Mouse (Mus musculus): ENCODE measurements around the gene Actn4. TPM values are rescaled to one million over a fixed set of nuclear protein-coding genes. Genes with fewer than 3 reads are reported as not detected.

Gene Actn4
- total RNA-seq, 2 experiments from 2014 or later: 27.1 to 40.2 TPM

DNA sequence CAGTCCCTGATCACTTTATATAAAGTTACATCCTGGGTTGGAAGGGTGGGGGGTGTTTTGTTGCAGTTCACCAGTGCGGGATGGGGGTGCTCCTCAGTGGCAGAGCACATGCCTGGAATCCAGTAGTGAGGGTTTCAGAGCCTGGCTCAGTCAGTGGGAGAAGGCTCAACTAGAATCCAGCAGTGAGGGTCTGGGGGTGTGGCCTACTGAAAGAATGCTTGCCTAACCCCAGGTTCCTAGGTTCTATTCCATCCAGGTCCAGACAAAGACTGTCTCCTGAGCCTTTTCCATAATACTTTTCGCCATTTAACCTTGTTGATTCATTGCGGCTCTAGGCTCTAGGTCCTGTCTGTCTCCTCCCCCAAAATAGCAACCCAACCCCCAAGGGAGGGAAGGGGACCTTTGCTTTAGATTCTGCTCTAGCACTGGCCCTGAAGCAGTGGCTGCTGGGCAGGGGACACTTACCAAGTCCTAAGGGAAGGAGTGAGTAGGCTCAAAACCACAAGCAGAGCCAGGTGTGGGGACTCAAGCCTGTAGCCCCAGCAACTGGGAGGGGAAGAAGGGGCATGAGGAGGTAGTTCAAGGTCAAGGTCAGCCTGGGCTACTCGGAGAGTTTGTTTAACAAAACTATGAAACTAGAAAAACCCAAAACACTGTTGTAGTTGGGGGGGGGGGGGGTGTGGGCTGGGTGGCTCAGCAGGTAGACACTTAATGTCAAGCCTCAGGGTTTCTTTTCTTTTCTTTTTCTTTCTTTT, 4.8 kb upstream of the Actn4 start:
- Histone ChIP-seq H3K27ac (peak overlapping the region; percentile 49; the same call in 1 of the 2 replicates), H3K4me3 (no peak overlapping the region)
- intact Hi-C loops (cut with DNase I): no loop called here
- no peak for TF ChIP-seq CTCF (IDR thresholded peaks at IDR 0.05)
- DNase-seq: no peak

DNA sequence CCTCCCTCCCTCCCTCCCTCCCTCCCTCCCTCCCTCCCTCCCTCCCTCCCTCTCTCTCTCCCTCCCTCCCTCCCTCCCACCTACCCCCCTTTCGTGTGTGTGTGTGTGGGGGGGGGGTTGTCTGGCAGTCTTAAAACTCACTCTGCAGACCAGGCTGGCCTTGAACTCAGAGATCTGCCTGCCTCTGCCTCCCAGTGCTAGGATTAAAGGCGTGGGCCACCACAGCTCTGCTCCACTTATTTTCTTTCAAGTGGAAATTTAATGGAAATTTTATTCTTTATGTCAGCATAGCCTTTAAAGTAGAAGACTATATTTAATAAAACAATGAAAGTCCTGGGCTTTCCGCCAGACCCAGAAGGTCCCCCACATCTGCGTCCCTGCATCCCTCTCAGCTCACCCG, 4.0 kb upstream of the Actn4 start:
- peak overlapping the region; percentile 49; the same call in 1 of the 2 replicates for H3K27ac ChIP-seq
- intact Hi-C loops (cut with DNase I): no loop called here
- no peak overlapping the region for H3K4me3 ChIP-seq
- no peak for TF ChIP-seq CTCF (IDR thresholded peaks at IDR 0.05)
- no peak for DNase-seq

DNA sequence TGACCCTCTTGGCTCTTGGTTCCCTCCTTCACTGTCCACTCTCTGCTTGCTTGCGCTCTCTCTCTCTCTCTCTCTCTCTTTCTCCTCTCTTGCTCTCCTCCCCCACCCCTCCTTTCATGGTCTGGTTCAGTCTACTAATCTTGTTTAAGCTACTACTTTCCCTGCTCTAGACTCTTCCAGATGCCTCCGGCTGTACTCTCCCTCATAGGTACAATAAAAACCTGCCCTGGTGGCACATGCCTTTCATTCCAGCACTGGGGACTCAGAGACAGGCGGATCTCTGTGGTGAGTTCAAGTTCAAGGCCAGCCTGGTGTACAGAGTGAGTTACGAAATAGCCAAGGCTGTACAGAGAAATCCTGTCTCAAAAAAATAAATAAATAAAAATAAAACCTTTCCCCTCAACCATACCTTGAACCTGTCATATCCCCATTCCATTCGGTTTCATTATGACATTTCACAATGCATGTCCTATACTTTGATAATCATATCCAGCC, 3.3 kb upstream of the Actn4 start:
- Histone ChIP-seq H3K27ac (no peak overlapping the region), H3K4me3 (no peak overlapping the region)
- intact Hi-C loops (cut with DNase I): no loop called here
- no peak for DNase-seq
- no peak for TF ChIP-seq CTCF (IDR thresholded peaks at IDR 0.05)

DNA sequence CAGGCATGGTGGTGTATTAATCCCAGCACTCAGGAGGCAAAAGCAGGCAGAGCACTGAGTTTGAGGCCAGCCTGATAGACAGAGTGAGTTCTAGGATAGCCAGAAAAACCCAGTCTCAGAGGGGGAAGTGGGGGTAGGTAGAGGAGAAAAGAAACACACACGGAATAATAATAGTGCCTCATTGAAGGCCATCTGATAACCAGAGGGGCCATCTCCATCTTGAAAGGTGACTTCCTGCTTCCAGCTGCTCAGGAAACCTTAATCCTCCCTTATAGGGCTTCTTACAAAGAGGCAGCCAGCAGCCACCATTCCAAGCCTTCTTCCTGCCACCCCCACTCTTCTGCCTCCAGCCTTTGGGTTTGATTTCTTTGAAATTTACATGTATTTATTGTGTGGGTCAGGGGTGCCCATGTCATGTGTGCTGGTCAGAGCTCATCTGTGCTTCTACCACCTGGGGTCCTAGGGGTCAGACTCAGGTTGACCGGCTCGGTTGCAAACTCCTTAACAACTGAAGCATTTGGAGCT, 1.3 kb upstream of the Actn4 start:
- no peak for TF ChIP-seq CTCF (IDR thresholded peaks at IDR 0.05)
- Histone ChIP-seq H3K27ac (no peak overlapping the region), H3K4me3 (no peak overlapping the region)
- DNase-seq: no peak
- intact Hi-C loops (cut with DNase I): loop anchor here (5.0 kb wide), 1 partner anchor 41 kb away; no protein-coding TSS in a partner anchor

DNA sequence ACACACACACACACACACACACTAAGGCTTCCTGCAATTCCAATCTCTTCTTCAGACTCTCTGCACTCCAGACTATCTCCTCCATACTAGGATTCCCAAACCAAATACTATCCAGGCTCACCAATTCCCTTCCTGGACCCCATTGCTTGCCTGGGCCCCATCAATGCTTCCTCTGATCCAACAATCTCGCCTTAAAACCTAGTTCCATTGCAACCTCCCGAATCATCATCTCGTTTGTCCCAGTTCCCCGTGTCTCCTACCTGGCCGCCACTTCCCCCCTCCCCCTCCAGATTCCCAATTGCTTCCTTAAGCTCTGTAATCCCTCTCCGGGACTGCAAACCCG, 585 bp downstream of the Actn4 start:
- Histone ChIP-seq H3K4me3 (peak overlapping the region; percentile 85), H3K27ac (peak overlapping the region; percentile 92)
- no peak for DNase-seq
- no peak for TF ChIP-seq CTCF (IDR thresholded peaks at IDR 0.05)
- intact Hi-C loops (cut with DNase I): loop anchor here (2.0 to 5.0 kb wide), 2 partner anchors 23 to 39 kb away; no protein-coding TSS in a partner anchor

DNA sequence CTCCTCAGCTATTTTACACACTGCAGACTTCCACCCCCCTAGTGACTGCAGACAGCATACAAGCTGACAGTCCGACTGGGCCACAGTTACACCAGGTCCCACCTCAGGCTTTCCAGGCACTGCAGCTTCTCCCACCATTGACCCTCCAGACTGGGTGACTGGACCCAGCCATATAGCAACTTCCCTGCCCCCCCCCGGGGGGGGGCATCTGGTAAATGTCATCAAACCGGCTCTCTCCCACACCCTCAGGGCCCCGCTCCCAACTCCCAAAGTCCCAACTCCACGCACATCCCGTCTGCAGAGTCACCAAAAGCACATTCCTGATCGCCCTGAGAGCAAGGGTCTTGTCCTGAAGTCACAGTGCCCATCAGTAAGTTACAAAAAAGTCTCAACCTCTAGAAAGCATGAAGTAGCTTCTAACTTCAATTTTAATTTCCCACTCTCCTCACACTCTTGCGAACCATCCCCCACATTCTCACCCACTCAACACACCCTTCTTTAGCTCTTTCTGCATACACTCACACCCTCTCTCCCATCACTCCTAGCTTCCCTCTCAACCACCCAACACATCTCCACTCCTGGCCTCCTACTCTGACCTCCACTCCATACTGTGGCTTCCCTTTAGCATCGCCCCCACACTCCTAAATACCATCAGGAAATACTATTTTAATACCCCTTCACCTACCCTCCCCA, 1.6 kb downstream of the Actn4 start:
- Histone ChIP-seq H3K4me3 (peak overlapping the region; percentile 85), H3K27ac (peak overlapping the region; percentile 92)
- no peak for TF ChIP-seq CTCF (IDR thresholded peaks at IDR 0.05)
- DNase-seq: no peak
- intact Hi-C loops (cut with DNase I): loop anchor here (2.0 to 5.0 kb wide), 2 partner anchors 22 to 38 kb away; no protein-coding TSS in a partner anchor

DNA sequence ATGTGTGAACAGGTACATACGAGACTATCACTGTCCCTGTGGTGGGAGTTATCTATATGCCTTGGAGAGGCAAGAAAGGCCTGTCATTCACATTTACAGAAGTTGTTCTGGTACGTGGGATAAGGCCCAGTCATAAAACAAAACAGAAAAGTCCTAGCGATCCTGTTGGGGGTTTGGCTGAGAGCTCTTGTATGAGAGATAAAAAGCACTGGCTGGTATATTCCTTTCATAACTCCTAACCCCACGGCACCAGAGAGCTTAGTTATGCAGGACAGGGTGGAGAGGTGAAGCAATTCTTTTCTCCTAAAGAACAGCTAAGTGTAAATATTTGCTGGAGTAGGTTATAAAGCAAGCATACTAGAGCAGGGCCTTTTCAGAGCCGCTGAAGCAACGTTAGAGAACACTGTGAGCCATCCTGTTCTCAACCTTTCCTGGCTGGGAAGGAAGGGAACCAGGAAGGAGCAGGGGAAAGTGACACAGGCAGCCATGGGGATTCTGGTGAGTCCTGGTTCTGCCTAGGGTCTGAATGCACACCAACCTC, 2.6 kb downstream of the Actn4 start:
- intact Hi-C loops (cut with DNase I): loop anchor here (2.0 to 5.0 kb wide), 2 partner anchors 21 to 37 kb away; no protein-coding TSS in a partner anchor
- TF ChIP-seq CTCF (IDR thresholded peaks at IDR 0.05): no peak
- H3K4me3 ChIP-seq: peak overlapping the region; percentile 85
- peak overlapping the region; percentile 92 for H3K27ac ChIP-seq
- DNase-seq: peak; percentile 14

DNA sequence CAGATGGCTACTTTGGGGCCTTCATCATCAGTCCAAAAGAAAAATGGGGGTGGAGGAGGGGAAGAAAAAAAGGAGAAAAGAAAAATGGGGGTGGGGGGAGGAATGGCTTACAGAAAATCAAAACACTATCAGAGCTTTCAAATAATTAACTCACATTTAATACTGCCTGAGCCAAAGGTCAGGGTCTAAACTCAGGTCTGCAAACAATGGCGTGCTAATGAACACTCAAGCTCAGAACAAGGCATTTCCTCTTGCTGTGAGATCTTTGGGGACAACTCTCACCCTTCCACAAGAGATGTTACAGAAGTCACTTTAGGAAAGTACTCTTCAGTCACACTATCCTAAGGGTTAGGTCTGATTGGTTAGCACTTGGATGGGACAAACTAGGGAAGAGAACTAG, 3.4 kb downstream of the Actn4 start:
- TF ChIP-seq CTCF (IDR thresholded peaks at IDR 0.05): no peak
- Histone ChIP-seq H3K4me3 (peak overlapping the region; percentile 85), H3K27ac (peak overlapping the region; percentile 92)
- no peak for DNase-seq
- intact Hi-C loops (cut with DNase I): no loop called here

DNA sequence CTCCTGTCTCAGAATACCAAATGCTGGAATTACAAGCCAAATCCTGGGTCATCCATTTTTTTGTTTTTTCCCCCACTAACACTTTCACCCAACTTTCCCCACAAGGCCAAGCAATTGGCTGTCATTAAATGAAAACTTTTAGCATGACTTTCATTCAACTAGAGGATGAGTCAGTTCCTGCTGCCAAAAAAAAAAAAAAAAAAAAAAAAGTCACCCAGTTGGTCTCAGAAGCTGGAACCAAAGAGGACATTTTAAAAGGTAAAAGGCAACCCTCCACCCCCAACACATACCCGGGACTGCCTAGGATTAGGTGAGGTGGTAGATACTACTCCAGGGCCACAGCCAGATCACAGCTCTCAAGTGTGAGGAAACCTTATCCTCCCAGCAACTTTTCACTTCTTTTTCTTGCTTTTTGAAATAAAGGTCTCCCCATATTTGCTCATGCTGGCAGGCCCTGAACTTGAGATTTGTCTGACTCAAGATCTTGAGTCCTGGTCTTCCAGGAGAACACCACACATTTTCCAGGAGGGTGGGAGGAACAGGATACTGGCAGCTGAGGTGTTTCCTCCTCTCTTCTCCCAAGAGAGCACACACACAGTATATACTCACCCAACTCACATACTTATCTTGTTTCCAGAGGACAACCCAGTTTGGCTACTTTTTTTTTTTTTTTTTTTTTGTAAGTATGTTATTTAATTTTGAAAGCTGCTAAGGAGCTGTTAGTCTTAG, 4.0 kb downstream of the Actn4 start:
- peak; percentile 12 for DNase-seq
- Histone ChIP-seq H3K4me3 (peak overlapping the region; percentile 85), H3K27ac (peak overlapping the region; percentile 92)
- intact Hi-C loops (cut with DNase I): no loop called here
- TF ChIP-seq CTCF (IDR thresholded peaks at IDR 0.05): no peak

DNA sequence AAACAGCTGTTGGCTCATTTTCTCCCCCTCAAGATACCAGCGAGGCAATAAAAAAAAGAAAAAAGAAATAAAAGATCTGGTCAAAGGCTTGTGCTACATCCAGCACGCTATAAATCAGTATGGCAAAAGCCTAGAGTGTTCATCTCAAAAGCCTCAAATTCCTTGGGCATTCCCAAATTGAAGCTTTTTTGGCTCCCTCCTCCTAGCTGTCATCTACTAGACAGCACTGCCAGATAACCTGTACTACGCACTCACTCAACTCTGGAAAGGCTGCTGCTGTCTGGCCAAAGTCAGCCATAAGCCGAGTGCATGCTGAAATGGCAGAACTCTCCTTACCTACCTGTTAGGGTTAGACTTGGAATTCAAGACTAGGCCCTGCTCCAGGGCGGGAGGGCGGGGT, 4.9 kb downstream of the Actn4 start:
- peak overlapping the region; percentile 29 for H3K4me3 ChIP-seq
- H3K27ac ChIP-seq: peak overlapping the region; percentile 92
- no peak for DNase-seq
- no peak for TF ChIP-seq CTCF (IDR thresholded peaks at IDR 0.05)
- intact Hi-C loops (cut with DNase I): no loop called here

DNA sequence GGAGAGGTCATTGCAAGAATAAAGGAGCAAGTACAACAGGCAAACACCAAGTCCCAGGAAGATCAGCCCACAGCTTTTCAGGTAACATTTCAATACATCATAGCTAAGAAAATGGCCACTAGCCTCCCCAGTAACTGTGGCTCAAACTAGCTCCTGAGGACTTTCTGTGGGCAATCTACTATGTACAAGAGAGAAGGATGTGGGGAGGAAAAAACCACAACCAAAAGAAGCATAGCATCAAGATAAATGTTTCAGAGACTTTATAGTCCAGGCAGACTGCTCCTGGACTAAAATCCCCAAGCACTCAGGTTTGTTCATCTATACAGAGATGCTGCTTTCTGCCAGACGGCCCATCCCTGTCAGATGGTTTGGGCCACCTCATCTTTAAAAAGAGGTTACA, 5.9 kb downstream of the Actn4 start:
- peak overlapping the region; percentile 92 for H3K27ac ChIP-seq
- no peak for TF ChIP-seq CTCF (IDR thresholded peaks at IDR 0.05)
- intact Hi-C loops (cut with DNase I): no loop called here
- H3K4me3 ChIP-seq: no peak overlapping the region
- DNase-seq: no peak

DNA sequence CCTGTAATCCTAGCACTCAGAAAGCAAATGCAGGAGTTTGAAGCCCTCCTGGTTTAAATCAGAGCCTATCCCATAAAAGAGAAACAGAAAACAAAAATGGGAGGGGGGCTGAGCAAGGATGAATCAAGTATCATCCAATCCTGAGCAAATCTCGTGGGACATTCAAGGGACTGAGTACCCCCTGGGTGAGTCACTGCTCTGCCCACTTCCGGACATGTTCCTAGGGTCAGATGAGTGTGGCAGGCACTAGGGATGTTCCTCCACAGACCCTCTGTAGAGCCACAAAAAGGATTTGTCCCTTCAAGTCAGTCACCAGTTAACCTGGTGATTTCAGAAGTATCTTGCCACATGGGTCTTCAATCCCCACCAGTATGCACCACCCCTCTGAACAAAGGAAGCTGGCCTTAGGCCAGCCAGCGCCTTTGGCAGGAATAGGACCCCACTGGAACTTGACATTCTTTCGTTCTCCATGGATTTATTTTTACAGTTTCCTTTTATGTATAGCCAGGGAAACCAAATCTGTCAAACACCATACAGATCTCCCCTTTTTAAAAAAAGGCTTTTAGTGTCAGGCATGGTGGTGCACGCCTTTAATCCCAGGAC, 6.7 kb downstream of the Actn4 start:
- no peak for DNase-seq
- Histone ChIP-seq H3K4me3 (peak overlapping the region; percentile 0; the same call in 1 of the 2 replicates), H3K27ac (peak overlapping the region; percentile 92)
- intact Hi-C loops (cut with DNase I): no loop called here
- no peak for TF ChIP-seq CTCF (IDR thresholded peaks at IDR 0.05)

Measured in gastrocnemius, adult 2 months (tissue).